Mouse (Mus musculus) adrenal gland (tissue): Measurements from ENCODE around the gene Tmem259.

Source experiments
- intact Hi-C: fragments of 180-260 bp; cut with DNase I; formaldehyde crosslinking; loops from one replicate; pipeline ENCODE4 v1.15.1; 2025

Tmem259 gene

DNA sequence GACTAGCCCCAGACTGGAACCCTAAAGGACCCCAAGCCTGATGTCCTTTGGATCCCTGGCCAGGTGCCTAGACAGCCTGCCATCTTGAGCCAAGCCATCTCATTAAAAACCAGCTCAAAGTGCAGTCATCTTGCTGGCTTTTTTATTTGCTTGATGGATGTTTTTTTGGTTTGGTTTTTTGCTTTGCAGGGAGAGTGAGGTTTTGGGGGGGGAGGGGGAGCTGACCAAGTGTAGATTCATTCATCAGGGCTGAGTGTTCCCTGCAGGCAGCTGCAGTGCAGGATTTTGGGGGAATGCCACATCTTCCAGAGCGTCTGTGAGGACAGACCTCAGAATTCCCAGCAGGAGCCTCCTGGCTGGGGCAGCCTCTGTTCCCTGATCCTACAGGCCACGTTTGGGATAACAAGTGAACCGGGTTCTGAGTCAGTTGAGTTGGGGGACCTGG, 15.0 kb downstream of the Tmem259 start:
- intact Hi-C loops: no loop called here

DNA sequence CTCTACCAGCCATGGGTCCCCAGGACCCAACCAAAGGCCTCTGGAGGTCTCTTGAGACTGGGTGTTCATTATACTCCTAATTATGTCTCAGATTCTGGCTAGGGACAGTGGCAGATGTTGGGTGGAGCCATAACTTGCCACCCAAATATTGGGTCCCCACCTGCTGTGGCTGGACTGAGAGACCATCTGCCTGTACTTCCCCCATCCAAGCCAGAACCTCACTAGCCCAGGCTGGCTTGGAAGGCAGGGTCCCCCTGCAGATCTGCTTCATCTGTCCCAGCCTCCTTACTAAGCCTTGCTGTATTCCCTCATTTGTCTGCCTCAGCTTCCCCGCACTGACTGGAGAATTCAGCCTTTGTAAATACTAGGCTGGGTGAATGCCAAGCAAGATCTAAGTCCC, 15.9 kb downstream of the Tmem259 start:
- intact Hi-C loops: no loop called here

DNA sequence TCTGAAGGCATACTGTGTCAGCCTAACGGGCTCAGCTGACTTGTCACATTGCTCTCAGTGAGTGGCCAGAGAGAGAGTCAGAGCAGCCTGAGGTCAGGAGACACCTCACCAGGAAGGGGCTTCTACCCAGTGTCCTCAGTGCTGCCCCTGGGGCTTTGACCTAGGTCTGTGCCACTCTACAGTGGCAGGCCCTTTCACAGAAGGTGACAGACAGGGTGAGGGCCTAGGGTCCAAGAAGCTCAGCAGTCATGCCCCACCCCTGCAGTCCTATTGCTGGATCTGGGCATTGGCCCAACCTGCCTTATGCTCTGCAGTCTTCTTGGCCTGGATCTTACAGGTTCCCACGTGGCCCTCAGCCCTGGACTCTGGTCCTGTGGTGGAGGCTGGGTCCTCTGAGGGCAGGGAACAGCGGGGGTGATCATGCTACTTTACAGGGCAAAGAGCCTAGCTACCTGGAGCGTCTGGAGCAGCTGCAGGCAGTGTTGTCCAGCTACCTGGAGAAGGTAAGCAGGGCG, 17.2 kb downstream of the Tmem259 start:
- intact Hi-C loops: no loop called here

GRCm38 (mm10) chr10:79965325-79965724, 18.8 kb downstream of the Tmem259 start:
- intact Hi-C loops: no loop called here

DNA sequence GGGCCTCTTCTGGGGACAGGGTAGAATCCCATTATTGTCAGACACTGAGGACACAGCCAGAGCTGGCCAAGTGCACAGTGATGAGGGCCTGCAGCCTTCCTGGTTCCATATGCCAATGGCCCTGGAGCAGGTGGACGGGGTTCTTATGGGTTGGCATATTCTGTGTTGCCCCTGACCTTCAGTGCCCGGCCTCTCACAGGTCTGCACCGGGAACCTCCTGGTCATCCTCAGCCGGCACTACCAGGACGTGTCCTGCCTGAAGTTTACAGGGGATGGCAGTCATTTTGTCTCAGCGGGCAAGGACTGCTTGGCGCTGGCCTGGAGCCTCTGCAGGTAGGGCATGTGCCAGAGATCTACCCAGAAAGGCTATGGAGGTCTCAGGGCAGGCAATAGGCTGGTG, 19.4 kb downstream of the Tmem259 start:
- intact Hi-C loops: loop anchor here (5.0 kb wide), 1 partner anchor 173 kb away; the partner anchor contains the start of gene Atp5d

GRCm38 (mm10) chr10:79960671-79961294, 23.3 kb downstream of the Tmem259 start:
- intact Hi-C loops: loop anchor here (5.0 kb wide), 1 partner anchor 177 kb away; the partner anchor contains the start of gene Atp5d

DNA sequence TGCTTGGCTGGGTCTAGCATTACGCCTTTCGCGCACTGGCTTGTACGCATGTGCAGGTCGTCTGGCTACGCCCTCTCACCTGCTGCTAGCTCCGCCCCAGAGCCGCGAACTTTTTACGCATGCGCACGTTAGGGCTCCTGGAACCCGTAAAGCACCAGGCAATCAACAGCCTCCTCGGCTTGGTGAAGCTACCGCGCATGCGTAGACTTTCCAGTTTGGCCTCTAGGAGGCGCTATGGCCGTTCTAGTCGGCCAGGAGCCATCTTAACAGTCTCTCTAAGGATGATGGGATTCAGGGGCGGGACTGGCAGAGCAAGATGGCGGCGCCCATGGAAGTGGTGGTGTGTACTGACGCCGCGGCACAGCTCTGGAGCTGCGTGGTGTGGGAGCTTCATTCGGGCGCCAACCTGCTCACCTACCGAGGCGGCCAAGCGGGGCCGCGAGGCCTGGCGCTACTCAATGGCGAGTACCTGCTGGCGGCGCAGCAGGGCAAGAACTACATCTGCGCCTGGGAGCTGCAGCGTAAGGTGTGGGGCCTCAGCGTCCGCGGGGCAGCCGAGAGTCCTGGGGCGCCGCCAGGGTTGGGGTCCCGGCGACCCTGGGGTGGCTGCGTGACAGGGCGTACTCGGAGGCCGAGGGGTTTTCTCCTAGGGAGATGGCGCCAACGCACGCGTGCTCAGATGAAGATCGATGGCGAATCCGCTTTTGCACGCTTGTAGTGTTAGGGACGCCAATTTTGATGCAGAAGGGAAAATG, 24.1 kb downstream of the Tmem259 start, which contains the start of gene Wdr18:
Gene Wdr18, plus strand, starts transcription at position 306 of the 755 bp plus-strand sequence.
- intact Hi-C loops: loop anchor here (5.0 kb wide), 3 partner anchors 68 to 177 kb away; partner anchors contain the start of genes Atp5d and Cfd

DNA sequence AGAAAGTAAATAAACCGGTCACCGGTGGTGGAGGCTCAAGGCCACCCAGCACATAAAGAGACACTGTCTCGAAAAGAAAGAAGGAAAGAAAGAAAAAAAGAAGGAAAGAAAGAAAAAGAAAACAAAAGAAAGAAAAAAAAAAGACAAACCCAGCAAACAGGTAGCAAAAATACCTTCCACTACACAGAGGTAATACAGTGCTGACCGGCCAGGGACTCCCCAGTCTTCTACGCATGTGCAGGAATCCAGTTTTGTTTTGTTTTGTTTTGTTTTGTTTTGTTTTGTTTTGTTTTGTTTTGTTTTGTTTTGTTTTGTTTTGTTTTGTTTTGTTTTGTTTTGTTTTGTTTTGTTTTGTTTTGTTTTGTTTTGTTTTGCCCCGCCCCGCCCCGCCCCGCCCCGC, 24.7 kb downstream of the Tmem259 start:
- intact Hi-C loops: loop anchor here (5.0 kb wide), 2 partner anchors 67 to 127 kb away; partner anchors contain the start of gene Cfd

DNA sequence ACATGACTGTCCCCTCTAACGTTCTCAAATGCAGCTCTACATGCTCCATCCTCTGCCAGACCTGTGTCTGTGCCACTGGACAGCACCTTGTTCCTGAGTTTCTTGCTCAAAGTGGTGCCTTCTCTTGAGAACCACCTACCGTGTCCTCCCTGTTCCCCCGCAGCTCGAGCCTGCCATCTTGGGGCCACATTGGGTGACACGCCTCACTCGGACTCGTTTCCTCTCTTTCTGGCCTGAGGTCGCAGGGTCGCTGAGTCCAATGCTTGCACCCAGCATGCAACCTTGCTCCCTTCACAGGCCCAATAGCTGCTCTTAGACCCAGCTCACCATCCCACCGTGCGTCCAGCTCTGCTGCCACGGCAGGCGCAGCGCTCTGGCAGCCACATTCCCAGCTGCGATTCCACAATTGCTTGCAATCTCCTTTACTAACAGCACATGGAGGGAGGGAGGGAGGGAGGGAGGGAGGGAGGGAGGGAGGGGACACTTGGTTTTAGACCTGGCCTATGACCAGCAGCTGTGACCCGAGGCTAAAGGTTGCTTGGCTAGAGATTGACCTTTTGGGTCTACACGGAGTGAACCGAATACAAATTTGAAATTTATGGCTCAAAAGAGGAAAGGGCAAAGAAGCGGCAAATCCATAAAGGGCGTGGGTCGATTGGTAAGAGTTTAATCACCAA, 25.9 kb downstream of the Tmem259 start:
- intact Hi-C loops: loop anchor here (1.0 to 5.0 kb wide), 3 partner anchors 33 to 126 kb away; partner anchors contain the start of gene Cfd

GRCm38 (mm10) chr10:79956643-79957154, 27.4 kb downstream of the Tmem259 start:
- intact Hi-C loops: loop anchor here (5.0 kb wide), 2 partner anchors 64 to 124 kb away; partner anchors contain the start of gene Cfd

GRCm38 (mm10) chr10:79955691-79956090, 28.4 kb downstream of the Tmem259 start:
- intact Hi-C loops: loop anchor here (5.0 kb wide), 2 partner anchors 63 to 123 kb away; partner anchors contain the start of gene Cfd

DNA sequence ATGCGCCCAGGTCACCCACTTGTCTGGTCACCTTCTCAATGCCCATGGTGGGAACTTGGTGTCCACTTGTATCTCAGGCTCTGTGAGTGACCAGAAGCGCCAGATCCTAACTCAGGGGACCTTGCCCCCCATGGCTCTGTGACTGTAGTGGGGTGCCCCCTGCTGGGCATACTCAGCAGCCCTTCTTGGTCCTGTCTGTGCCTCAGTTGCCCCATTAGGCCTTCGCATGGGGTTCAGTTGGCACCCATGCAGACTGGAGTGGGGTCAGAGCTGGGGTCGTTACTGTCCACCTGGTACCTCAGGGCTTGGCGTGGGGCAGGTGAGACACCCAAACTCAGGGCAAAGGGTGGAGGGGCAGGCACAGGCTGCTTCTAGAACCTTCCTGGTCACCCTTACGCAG, 30.2 kb downstream of the Tmem259 start:
- intact Hi-C loops: loop anchor here (1.0 kb wide), 1 partner anchor 29 kb away; no protein-coding TSS in a partner anchor

DNA sequence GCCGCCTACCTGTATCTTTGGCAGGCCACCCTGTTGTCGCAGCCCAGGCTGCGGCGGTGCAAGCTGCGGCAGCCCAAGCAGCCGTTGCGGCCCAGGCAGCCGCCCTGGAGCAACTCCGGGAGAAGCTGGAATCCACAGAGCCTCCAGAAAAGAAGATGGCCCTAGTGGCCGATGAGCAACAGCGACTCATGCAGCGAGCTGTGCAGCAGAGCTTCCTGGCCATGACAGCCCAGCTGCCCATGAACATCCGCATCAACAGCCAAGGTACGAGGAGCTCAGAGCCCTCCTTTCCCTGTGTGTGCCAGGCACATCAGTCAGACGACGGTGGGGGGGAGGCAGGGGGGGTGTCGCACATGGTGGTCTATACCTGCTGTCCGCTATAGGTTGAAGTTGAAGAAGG, 33.5 kb downstream of the Tmem259 start:
- intact Hi-C loops: no loop called here

GRCm38 (mm10) chr10:79949873-79950272, 34.3 kb downstream of the Tmem259 start:
- intact Hi-C loops: no loop called here

DNA sequence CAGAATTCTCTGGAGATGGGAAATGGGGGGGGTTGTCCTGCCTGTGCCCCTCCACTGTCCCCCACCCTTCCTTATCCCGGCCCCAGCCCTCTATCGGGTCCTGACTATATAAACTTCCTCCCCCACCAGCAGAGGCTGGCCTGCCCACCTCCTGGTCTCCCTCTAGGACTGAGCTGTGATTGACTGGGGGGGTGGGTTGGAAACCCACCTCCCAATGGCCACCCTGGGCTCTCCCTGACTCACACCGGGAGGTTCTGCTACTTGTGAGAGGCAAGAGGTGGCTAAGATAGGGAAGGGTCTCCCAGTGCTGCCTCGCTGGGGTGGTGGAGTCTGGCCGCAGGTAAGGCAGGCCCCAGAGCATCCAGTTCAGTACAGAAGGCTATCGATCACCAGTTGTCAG, 36.6 kb downstream of the Tmem259 start:
- intact Hi-C loops: no loop called here

DNA sequence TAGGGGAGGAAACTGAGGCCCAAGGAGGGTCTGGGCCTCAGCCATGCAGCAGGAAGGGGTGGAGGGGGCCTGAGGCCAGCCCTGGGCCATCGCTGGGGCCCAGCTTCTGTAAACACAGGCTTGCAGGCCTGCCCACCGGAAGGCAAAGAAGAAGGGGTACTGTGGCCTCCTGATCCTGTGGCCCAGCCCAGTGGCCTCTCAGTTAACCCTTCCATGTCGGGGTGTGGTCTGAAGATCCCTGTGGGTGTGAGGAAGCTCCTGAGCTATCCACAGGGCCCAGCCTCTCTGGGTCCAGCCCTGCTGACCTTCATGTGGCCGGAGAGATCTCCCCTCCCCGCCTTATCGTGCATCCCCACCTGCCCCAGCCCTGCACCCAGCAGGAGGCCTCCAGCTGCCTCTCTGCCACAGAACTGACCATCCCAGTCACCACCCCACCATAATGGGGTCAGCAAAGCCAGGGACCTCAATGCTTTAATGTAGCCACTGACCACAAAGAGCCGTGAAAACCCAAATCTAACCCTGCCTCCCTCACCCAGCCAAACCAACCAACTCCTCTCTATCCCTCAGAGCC, 37.3 kb downstream of the Tmem259 start:
- intact Hi-C loops: no loop called here

DNA sequence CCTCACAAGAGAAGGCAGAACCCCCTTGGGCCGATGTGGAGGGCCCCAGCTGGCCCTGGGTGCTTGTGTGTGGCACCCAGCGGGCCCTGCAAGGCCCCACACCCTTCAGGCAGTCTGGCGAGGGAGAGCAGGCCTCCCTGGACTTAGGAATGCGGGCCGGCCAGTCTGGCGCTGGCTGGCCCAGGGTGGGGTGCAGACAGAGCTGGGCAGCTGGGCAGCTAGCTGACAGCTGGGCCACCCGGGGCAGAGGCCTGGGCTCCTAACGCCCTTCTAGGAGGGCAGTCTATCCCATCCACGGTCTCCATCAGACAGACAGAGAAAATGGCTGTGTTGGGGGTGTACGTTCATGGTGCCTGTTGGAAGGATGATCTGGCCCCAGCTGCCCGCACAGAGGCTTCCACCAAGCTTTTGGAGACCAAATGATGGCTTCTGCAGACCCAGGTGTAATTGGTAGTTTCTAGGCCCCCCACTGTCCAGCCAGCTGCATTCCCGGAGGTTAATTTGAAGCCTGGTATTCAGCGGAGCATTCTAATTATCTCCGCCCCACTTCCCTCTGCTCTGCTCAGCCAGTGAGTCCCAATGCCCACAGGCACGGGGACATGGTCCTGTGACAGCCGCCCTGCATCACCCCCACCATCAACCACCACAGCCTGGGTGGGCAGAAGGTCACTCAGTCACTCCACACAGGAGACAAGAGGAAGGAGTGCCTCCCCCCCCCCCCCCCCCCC, 38.5 kb downstream of the Tmem259 start:
- intact Hi-C loops: no loop called here

DNA sequence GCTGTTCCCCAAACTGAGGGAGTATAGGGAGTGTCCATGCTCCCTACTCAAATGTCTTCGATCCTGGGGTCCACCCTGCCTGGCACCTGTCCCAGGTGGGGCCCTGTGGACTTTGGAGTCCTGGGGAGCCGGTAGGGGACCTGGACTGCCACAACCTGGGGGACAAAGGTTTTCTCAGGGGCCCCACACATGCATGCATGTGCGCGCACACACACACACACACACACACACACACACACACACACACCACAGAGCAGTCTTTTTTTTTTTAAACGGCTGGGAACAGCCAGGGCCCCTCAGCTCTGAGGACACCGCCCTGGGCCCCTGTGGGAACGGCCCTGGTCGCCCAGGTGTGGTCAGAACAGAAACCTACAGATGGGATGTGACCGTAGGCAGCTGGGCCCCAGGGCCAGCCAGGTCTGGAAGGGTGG, 40.6 kb downstream of the Tmem259 start:
- intact Hi-C loops: no loop called here

DNA sequence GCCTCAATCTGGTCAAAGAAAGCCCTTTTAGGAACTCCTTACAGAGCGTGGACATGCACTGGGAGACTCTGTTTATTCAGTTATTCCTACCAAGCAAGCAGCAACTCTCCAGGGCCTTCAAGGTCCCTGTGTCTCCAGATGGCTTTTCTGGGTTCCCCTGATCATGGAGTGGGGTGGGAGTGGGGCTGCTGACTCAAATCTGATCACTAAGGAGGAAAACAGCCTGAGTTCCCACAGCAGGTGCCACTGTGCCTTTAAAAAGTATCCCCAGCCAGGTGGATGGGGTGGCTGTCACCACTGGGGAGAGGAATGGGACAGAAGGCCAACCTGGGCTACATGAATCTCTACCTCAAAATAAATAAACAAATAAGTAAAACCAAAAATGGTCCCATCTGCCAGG, 41.1 kb downstream of the Tmem259 start:
- intact Hi-C loops: no loop called here

- intact Hi-C loops: no loop called here
These were observed 43.4 kb downstream of the Tmem259 start for GRCm38 (mm10) chr10:79940749-79941148.
